Mouse (Mus musculus) lung, postnatal 0 days (tissue): ENCODE data around the gene Tada3. TPM values are rescaled to one million over a fixed set of nuclear protein-coding genes. Genes with fewer than 3 reads are reported as not detected.

ENCODE experiments used
- ATAC-seq: fragments of 200-750 bp; cut with Nextera tagmentation; 2 replicates; pipeline ENCODE4 v1.8.0; 2017; ENCODE audit warnings: moderate library complexity
- DNase-seq: peaks from one replicate; pipeline ENCODE4 v3.0.0-alpha.2; 2016; ENCODE audit warnings: low spot score
- H3K27ac ChIP-seq: fragments of 300-500 bp; sonication (generic); 2 replicates; pipeline ENCODE4 v1.5.1; 2014; ENCODE audit warnings: antibody characterized with exemption, mild to moderate bottlenecking, low read length, mixed read lengths
- H3K27me3 ChIP-seq: fragments of 300-500 bp; sonication (generic); replicated peaks from 2 replicates; pipeline ENCODE4 v1.6.1; 2014; ENCODE audit warnings: low read length, mixed read lengths; ENCODE audit not compliant: insufficient read depth
- H3K36me3 ChIP-seq: fragments of 300-500 bp; sonication (generic); 2 replicates; pipeline ENCODE4 v1.6.1; 2014; ENCODE audit warnings: low read length, mixed read lengths; ENCODE audit not compliant: insufficient read depth
- H3K4me1 ChIP-seq: fragments of 300-500 bp; sonication (generic); 2 replicates; pipeline ENCODE4 v1.6.1; 2014; ENCODE audit warnings: antibody characterized with exemption, low read depth, low read length, mixed read lengths; ENCODE audit not compliant: insufficient read depth
- H3K4me2 ChIP-seq: fragments of 300-500 bp; sonication (generic); replicated peaks from 2 replicates; pipeline ENCODE4 v1.6.1; 2014; ENCODE audit warnings: low read depth, mild to moderate bottlenecking, low read length, moderate library complexity, mixed read lengths
- H3K4me3 ChIP-seq: fragments of 300-500 bp; sonication (generic); 2 replicates; pipeline ENCODE4 v1.5.1; 2014; ENCODE audit warnings: low read depth, low read length
- H3K9ac ChIP-seq: fragments of 300-500 bp; sonication (generic); replicated peaks from 2 replicates; pipeline ENCODE4 v1.6.1; 2014; ENCODE audit warnings: low read depth, mild to moderate bottlenecking
- H3K9me3 ChIP-seq: fragments of 300-500 bp; sonication (generic); 2 replicates; pipeline ENCODE4 v1.6.1; 2016; ENCODE audit warnings: low read length, mixed read lengths
- CTCF ChIP-seq: IDR thresholded peaks from 2 replicates; pipeline ENCODE4 v1.5.1; 2016; ENCODE audit warnings: antibody characterized with exemption, mild to moderate bottlenecking
- EP300 ChIP-seq: IDR thresholded peaks from 2 replicates; pipeline ENCODE4 v1.6.1; 2016; ENCODE audit warnings: antibody characterized with exemption, mild to moderate bottlenecking, control low read depth
- WGBS: fragments of 180-500 bp; shearing (Covaris S2); extraction: QIAGEN DNeasy Blood & Tissue Kit; methylation state at CpG from one replicate; pipeline ENCODE4 v1.1.7; 2014; 5-methylcytosine and 5-hydroxymethylcytosine counted together
- polyA plus RNA-seq: library from polyadenylated mRNA; unstranded; fragments of >200 nt; fragmentation: Nextera tagmentation; extraction: Ambion mirVana; gene quantifications from 2 replicates; pipeline ENCODE4 v1.2.1, GENCODE M21; 2015

Tada3 gene
- polyA plus RNA-seq, 1 experiment from 2014 or later = 33.2 TPM

- Histone ChIP-seq H3K4me3 (no peak overlapping the region), H3K27ac (no peak overlapping the region), H3K27me3 (no peaks in the 10 kb centered on the region), H3K9me3 (no peaks in the 10 kb centered on the region), H3K4me1 (no peaks in the 10 kb centered on the region), H3K36me3 (no peaks in the 10 kb centered on the region), H3K4me2 (no peak overlapping the region), H3K9ac (no peak overlapping the region)
- no peak for DNase-seq
- TF ChIP-seq EP300 = no peak
- TF ChIP-seq CTCF = no peak
- WGBS = 84% methylated on average over 13 of the region's 13 CpGs
- no peak for ATAC-seq
Observed at GRCm38 (mm10) chr6:113402094-113402493, 24.4 kb upstream of the Tada3 start.

GRCm38 (mm10) chr6:113396270-113397030 is 18.8 kb upstream of the Tada3 start:
- 82% methylated on average over 10 of the region's 10 CpGs for WGBS
- TF ChIP-seq EP300 = no peak
- TF ChIP-seq CTCF = no peak

GRCm38 (mm10) chr6:113395501-113395900 is 17.8 kb upstream of the Tada3 start:
- 93% methylated on average over 6 of the region's 6 CpGs for WGBS

More at GRCm38 (mm10) chr6:113396270-113397030, 18.8 kb upstream of the Tada3 start:
- H3K4me1 ChIP-seq = no peaks in the 10 kb centered on the region
- no peaks in the 10 kb centered on the region for H3K9me3 ChIP-seq
- ATAC-seq (no peak), DNase-seq (no peak)
- no peaks in the 10 kb centered on the region for H3K27me3 ChIP-seq
- no peak overlapping the region for H3K4me3 ChIP-seq
- no peak overlapping the region for H3K27ac ChIP-seq
- no peaks in the 10 kb centered on the region for H3K36me3 ChIP-seq
- H3K9ac ChIP-seq = no peak overlapping the region
- no peak overlapping the region for H3K4me2 ChIP-seq

GRCm38 (mm10) chr6:113394811-113395210 is 17.1 kb upstream of the Tada3 start:
- no peak for ATAC-seq
- H3K27ac ChIP-seq = no peak overlapping the region
- WGBS = 86% methylated on average over 11 of the region's 11 CpGs

More at GRCm38 (mm10) chr6:113395501-113395900, 17.8 kb upstream of the Tada3 start:
- H3K27ac ChIP-seq = no peak overlapping the region
- no peak overlapping the region for H3K4me3 ChIP-seq
- H3K4me2 ChIP-seq = no peak overlapping the region
- no peak for DNase-seq
- H3K27me3 ChIP-seq = no peaks in the 10 kb centered on the region
- TF ChIP-seq CTCF = no peak
- no peak for TF ChIP-seq EP300
- no peak for ATAC-seq
- H3K36me3 ChIP-seq = no peaks in the 10 kb centered on the region
- H3K4me1 ChIP-seq = no peaks in the 10 kb centered on the region
- H3K9ac ChIP-seq = no peak overlapping the region
- H3K9me3 ChIP-seq = no peaks in the 10 kb centered on the region

GRCm38 (mm10) chr6:113393951-113394350 is 16.3 kb upstream of the Tada3 start:
- H3K27ac ChIP-seq = no peak overlapping the region
- ATAC-seq = no peak
- no peak overlapping the region for H3K9ac ChIP-seq
- no peak overlapping the region for H3K4me3 ChIP-seq
- H3K27me3 ChIP-seq = no peaks in the 10 kb centered on the region
- H3K36me3 ChIP-seq = peaks cover 12% of the 10 kb centered on the region
- H3K4me2 ChIP-seq = no peak overlapping the region
- H3K4me1 ChIP-seq = no peaks in the 10 kb centered on the region
- no peaks in the 10 kb centered on the region for H3K9me3 ChIP-seq
- TF ChIP-seq EP300 (no peak), CTCF (no peak)
- no peak for DNase-seq
- 84% methylated on average over 6 of the region's 6 CpGs for whole genome bisulfite sequencing

More at GRCm38 (mm10) chr6:113394811-113395210, 17.1 kb upstream of the Tada3 start:
- Histone ChIP-seq H3K4me1 (no peaks in the 10 kb centered on the region), H3K27me3 (no peaks in the 10 kb centered on the region), H3K36me3 (peaks cover 4% of the 10 kb centered on the region), H3K9me3 (no peaks in the 10 kb centered on the region), H3K9ac (no peak overlapping the region), H3K4me3 (no peak overlapping the region), H3K4me2 (no peak overlapping the region)
- TF ChIP-seq EP300 (no peak), CTCF (no peak)
- no peak for DNase-seq

GRCm38 (mm10) chr6:113392387-113393071 is 14.8 kb upstream of the Tada3 start:
- Histone ChIP-seq H3K4me2 (peak overlapping the region; percentile 66), H3K36me3 (peaks cover 24% of the 10 kb centered on the region), H3K4me3 (peak overlapping the region; percentile 31), H3K9ac (peak overlapping the region; percentile 47; the same call in 1 of the 2 replicates), H3K9me3 (no peaks in the 10 kb centered on the region), H3K27me3 (no peaks in the 10 kb centered on the region), H3K27ac (no peak overlapping the region), H3K4me1 (no peaks in the 10 kb centered on the region)
- TF ChIP-seq CTCF (0 out of 2 replicates have a peak, but pooled peaks have one; percentile 2), EP300 (no peak)
- DNase-seq (peak; percentile 43), ATAC-seq (peak; percentile 84)
- WGBS = 4% methylated on average over 42 of the region's 51 CpGs
